Mouse (Mus musculus): ENCODE results near the gene Frmd4b.

Frmd4b gene

GRCm38 (mm10) chr6:97518467-97518866, 98.9 kb downstream of the Frmd4b start:
- DNase-seq, result no peak

DNA sequence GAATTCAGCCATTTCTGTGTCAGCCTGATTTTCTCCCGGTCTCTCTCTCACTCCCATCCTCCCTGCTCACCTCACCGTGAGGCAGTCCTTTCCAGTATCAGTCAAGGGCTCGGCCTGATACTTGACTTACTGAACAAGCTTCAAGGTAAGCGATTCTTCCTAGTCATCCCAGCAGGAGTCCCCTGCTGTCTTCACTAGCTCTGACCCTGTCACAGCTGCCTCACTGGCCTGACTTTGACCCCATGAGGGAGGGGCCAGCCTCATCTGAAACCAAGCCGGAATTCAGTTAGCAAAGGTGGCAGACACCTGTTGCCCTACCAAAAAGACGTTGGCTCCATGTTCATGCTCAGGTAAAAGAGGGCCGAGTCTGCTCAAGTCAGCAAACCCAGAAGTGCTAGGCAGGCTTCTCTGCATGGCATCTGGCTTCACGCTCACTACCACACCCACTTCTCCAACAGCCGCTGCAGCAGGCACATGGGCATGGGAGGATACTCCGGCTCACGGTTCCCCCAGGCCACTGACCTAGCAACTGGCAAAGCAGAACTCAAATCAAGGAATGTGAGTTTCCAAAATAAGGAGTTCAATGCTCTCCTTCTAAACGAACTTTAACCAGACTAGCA, 99.6 kb downstream of the Frmd4b start:
- no peak for DNase-seq

GRCm38 (mm10) chr6:97516941-97517340, 100.4 kb downstream of the Frmd4b start:
- DNase-seq, result no peak

GRCm38 (mm10) chr6:97510771-97511170, 106.6 kb downstream of the Frmd4b start:
- DNase-seq, result no peak

GRCm38 (mm10) chr6:97509434-97509833, 107.9 kb downstream of the Frmd4b start:
- DNase-seq, result no peak

- DNase-seq, result no peak
Observed at GRCm38 (mm10) chr6:97508480-97508879, 108.9 kb downstream of the Frmd4b start.

GRCm38 (mm10) chr6:97507893-97508292, 109.4 kb downstream of the Frmd4b start:
- no peak for DNase-seq

DNA sequence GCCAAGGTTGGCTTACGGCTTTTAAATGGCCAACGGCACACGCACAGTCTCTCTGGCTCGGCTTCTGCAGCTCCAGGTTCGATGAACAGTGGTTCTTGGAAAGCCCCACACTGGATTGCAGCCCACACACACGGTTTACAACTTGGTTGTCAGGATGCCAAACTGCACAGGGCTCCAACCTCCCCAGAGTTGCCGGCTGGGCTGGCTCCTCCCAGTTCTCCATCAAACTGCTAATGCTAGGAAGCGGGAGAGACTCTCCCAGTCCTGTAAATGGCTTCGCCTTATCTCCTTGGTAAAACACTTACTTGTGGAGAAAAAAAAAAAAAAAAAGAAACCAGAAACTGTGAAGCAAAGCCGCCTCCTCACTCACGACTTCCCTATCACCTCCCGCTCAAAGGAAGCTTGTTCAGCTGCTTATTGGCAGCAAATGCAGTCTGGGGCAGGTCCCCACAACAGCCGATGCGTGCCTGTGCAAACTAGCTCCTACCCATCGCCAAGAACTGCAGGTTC, 111.1 kb downstream of the Frmd4b start:
- peak; percentile 74 to 82 for DNase-seq

- DNase-seq, result no peak
Observed at GRCm38 (mm10) chr6:97504673-97505072, 112.7 kb downstream of the Frmd4b start.

DNA sequence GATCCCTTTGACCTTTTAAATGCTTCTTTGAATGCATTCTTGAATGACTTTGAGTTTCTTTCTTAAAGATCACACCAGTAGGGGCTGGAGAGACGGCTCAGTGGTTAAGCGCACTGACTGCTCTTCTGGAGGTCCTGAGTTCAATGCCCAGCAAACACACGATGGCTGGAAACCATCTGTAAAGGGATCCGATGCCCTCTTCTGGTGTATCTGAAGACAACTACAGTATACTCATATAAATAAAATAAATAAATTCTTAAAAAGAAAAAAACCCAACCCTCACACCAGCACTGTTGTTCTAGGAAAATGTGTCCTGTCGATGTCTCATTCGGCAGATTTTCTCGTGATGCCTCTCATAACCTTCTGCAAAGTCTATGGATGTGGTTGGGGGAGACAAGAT, 116.3 kb downstream of the Frmd4b start:
- no peak for DNase-seq

GRCm38 (mm10) chr6:97500246-97500645, 117.1 kb downstream of the Frmd4b start:
- no peak for DNase-seq

DNA sequence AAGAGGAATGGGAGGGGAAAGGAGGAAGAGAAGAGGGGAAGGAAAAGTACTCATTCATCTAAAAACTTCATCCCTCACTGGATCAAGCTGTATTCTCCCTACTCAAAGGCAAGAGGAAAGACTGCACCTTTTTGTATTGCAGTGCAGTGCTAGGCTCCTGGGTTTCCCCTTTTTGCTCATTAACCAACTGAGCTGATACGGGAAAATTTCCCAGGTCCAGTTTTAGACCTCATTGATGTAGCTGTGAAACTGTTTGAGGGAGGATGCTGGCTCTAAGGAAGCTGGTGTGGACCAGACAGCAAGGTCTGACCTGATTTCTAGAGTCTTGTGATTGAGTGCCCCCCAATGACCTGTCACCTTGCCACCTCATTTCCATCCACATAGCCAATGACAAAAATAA, 121.3 kb downstream of the Frmd4b start:
- DNase-seq, result no peak

GRCm38 (mm10) chr6:97491065-97491464, 126.3 kb downstream of the Frmd4b start:
- DNase-seq, result no peak

DNA sequence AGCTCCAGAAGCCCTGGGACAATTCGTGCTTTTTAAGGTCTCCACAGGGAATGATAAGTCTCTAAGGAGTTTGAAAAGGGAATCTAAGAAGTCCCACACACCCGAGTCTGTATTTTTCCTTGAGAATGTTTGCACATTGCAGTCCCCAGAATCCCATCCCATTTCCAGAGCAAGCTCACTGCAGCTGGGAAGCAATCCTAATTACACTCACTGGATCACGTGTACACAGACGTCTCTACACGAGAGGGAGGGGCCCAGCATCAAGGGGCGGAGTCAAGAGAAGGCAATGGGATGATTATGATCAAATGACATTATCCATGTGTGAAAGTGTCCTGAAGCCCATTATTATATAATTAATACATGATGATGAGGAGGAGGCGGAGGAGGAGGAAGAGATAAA, 128.5 kb downstream of the Frmd4b start:
- DNase-seq, result no peak

DNA sequence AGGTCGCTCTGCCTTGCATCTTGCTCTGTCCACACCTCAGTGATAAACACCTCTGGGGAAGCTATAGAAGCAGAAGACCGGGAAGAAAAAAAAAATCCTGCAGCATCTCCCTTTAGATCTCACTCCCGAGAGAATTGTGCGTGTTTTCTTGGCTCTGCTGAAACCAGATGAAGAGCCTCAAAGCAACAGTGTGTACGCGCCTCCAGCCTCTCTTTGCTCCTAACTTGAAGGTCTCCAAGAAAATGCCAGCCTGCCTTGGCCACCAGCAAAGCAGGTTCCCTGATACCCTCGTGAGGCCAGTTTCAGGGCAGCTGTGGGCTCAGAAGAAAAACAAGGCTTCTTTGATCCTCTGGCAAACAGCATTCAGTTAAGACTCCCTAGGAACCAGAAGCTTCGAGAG, 129.1 kb downstream of the Frmd4b start:
- no peak for DNase-seq

GRCm38 (mm10) chr6:97487535-97488081, 129.7 kb downstream of the Frmd4b start:
- peak; percentile 72 to 82 for DNase-seq

DNA sequence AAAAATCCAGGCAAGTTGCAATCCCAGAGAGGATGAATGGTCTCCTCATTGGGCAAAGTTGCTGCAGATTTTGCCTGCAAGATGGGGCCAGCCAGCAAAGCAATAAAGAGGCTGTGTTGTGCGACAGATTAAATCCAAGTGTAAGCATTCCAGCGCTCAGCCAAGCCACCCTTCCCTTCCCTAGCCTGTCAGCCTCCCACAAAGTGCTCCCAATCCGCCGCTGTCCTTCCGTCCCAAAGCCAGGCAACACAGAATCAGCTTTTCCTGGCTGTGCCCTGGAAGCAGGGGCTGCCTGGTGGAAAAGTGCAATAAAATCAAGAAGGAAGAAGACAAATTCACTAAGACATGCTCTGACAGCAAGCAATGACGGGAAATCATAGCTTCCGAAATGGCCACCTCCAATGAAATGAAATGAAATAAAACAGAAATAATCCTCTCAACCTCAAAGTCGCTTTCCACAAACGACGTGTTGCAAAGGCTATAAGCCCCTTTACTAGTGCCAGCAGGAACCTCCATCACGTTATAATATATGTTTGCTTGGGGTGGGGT, 130.5 kb downstream of the Frmd4b start:
- no peak for DNase-seq

DNA sequence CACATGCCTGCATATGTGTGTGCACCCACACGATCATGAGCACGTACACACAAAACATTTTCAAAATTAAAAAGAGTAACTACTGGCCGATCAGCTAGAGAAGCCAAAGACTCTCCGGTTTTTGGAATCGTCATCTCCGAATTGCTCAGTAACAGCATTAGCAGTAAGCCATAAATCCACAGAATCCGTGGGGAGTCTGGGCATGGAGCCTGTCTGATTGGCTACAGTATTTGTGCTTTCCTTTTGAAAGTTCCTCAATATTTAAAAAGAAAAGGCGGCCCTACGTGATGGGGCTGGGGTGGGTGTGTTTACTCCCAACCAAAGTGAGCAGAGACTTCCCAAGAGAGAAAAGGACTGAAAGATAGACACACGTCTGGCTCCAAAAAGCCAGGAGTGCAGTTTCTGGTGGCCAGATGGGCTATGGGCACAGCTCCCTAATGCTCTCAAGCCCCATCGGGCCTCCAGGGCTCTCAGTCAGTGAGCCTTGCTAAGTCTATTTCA, 131.4 kb downstream of the Frmd4b start:
- DNase-seq, result peak; percentile 31 to 49

DNA sequence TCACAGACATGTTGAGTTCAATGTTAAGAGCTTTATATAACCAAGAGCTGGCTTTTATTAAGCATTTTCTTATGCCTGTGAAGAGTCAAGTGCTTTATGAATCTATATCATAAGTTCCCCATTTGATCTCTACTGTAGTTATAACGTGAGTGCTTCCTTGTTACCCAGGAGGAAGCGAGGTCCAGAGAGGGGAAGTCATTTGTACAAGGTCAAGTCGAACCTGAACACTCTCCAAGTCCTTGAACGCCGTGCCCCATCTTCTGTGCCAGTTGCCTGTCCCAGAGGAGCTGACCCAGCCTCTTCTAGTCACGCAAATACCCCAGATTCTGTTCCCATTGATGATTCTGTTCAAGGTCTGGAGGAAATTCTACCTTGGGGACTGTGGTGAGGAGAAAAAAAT, 135.4 kb downstream of the Frmd4b start:
- no peak for DNase-seq

DNA sequence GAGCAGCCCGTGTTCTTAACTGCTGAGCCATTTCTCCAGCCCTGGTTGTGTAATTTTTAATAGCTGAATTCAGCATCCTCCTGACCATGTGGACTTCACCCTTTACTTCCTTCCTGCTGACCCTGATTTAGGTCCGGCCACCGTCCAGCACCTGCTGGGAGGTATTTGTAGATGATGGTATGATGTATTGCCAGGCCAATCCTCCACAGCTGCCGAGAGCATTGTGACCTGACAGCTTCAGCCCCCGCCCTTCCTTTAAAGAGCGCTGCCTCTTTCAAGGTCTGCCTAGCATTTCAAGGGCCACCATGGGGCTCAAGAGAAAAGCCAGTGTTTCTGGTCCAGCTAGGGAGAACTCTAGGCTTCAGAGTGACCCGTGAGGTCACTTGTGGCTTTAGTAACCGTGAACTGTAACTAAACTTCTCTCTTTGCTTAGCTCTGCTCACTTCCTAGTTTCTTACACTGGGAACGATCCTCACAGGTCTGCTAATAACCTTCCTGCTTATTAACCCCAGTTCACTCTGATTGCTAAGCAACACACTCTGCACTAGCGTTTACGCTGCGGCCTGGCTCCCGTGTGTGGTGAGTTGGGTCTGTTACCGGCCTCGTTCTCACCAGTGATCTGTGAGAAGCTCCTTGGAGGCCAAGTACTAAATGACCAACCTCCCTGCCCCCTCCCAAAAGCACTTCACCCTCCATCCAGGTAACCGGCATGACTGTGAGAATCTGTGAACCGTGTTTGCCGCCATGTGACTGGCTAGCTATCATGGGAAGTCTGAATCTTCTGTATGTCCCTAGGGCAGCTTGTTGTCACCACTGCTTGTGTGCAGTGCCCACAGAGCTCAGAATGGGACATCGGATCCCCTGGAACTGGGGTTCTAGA, 138.1 kb downstream of the Frmd4b start:
- no peak for DNase-seq

DNA sequence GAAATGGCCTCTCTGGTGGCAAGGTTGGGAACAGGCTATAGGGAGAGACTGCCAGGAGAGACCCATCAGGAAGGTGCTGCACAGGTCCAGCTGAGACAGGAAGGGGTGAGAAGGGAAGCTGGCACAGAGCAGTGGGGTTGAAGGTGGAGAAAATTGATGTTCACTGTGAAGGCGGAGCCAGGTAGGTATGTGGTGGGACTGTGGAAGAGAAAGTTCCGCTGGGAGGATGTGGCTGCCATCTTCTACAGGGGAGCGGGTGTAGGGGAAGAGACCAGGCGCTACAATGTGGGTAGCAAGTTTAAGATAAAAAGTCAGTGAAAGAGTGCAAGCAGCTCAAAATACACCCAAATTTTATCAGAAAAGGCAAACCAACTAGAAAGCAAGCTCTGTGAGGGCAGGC, 143.7 kb downstream of the Frmd4b start:
- no peak for DNase-seq

- no peak for DNase-seq
Observed at GRCm38 (mm10) chr6:97472873-97473550, 144.3 kb downstream of the Frmd4b start.
